Mouse (Mus musculus) liver, embryonic 11.5 days (tissue): ENCODE results near the gene Dnal1. TPM values are rescaled to one million over a fixed set of nuclear protein-coding genes. Genes with fewer than 3 reads are reported as not detected.
A peak's percentile ranks its signal among the peaks of the same experiment; 100 is the strongest.

ENCODE experiments used
- ATAC-seq: fragments of 200-750 bp; cut with Nextera tagmentation; replicated peaks from 2 replicates; pipeline ENCODE4 v1.8.0; 2017; ENCODE audit warnings: moderate number of reproducible peaks, mild to moderate bottlenecking, moderate TSS enrichment, moderate library complexity; ENCODE audit not compliant: low FRiP score
- DNase-seq: peaks from one replicate; pipeline ENCODE4 v3.0.0-alpha.2; 2017; ENCODE audit warnings: low spot score
- H3K27ac ChIP-seq: fragments of 300-500 bp; sonication (generic); 2 replicates; pipeline ENCODE4 v1.5.1; 2014; ENCODE audit warnings: mild to moderate bottlenecking, low read depth, low read length, control low read depth
- H3K27me3 ChIP-seq: fragments of 300-500 bp; sonication (generic); replicated peaks from 2 replicates; pipeline ENCODE4 v1.6.1; 2014; ENCODE audit warnings: low read length, mixed read lengths; ENCODE audit not compliant: control insufficient read depth, insufficient read depth
- H3K36me3 ChIP-seq: fragments of 300-500 bp; sonication (generic); 2 replicates; pipeline ENCODE4 v1.6.1; 2014; ENCODE audit warnings: mild to moderate bottlenecking, low read length, moderate library complexity, mixed read lengths; ENCODE audit not compliant: control insufficient read depth, insufficient read depth
- H3K4me1 ChIP-seq: fragments of 300-500 bp; sonication (generic); replicated peaks from 2 replicates; pipeline ENCODE4 v1.6.1; 2014; ENCODE audit warnings: low read length, mixed read lengths; ENCODE audit not compliant: control insufficient read depth, insufficient read depth
- H3K4me2 ChIP-seq: fragments of 300-500 bp; sonication (generic); 2 replicates; pipeline ENCODE4 v1.6.1; 2014; ENCODE audit warnings: mild to moderate bottlenecking, control low read depth, moderate library complexity
- H3K4me3 ChIP-seq: fragments of 300-500 bp; sonication (generic); 2 replicates; pipeline ENCODE4 v1.5.1; 2014; ENCODE audit warnings: low read depth, low read length, control low read depth
- H3K9ac ChIP-seq: fragments of 300-500 bp; sonication (generic); 2 replicates; pipeline ENCODE4 v1.6.1; 2014; ENCODE audit warnings: low read depth, low read length, control low read depth
- H3K9me3 ChIP-seq: fragments of 300-500 bp; sonication (generic); 2 replicates; pipeline ENCODE4 v1.6.1; 2016; ENCODE audit warnings: low read length, inconsistent platforms, mixed read lengths; ENCODE audit not compliant: control insufficient read depth
- WGBS: fragments of 180-500 bp; shearing (Covaris S2); extraction: QIAGEN DNeasy Blood & Tissue Kit; methylation state at CpG from one replicate; pipeline ENCODE4 v1.1.7; 2014; 5-methylcytosine and 5-hydroxymethylcytosine counted together
- polyA plus RNA-seq: library from polyadenylated mRNA; unstranded; fragments of >200 nt; fragmentation: Nextera tagmentation; extraction: Ambion mirVana; gene quantifications from 2 replicates; pipeline ENCODE4 v1.2.1, GENCODE M21; 2014

The Dnal1 gene
- polyA plus RNA-seq, 1 experiment from 2014 or later, result 2.3 TPM

DNA sequence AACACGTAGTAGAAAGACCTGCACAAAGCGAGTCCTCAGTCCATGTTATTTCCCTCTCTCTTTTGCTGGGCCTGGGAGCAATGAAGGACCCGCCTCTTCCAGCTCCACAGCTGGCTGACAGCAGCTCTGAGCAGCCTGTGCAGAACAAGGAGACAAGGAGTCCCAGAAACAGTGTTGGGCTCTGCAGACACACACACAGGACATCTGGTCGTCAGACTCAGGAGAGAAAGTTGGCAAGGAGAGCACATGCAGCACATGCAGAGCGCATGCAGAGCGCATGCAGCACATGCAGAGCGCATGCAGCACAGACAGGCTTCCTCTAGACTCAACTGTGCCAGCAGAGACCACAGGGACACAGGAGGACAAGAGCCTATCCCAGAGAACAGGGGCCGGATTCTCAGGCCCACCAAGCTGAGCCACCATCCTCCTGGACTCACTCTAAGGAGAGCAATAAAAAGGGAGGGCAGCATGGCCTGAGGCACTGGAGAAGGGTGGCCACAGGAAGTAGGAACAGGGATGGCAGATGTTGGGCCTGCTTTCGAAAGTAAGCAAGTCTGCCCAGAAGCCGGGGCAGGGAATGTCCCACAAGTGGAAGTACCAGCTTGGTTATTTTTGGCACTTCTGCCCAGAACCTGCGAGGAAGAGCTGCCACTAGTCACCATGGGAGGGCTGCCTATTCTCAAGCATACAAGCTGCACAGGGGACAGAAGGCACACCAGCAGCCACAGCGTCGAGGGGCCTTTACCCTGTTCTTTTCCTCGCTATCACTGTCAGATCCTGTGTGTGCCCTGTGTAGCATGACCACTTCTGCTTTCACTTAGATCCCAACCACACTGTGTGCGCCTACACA is 73.8 kb downstream of the Dnal1 start:
- no peak for DNase-seq
- H3K36me3 ChIP-seq, result peaks cover 21% of the 10 kb centered on the region
- no peak overlapping the region for H3K4me3 ChIP-seq

DNA sequence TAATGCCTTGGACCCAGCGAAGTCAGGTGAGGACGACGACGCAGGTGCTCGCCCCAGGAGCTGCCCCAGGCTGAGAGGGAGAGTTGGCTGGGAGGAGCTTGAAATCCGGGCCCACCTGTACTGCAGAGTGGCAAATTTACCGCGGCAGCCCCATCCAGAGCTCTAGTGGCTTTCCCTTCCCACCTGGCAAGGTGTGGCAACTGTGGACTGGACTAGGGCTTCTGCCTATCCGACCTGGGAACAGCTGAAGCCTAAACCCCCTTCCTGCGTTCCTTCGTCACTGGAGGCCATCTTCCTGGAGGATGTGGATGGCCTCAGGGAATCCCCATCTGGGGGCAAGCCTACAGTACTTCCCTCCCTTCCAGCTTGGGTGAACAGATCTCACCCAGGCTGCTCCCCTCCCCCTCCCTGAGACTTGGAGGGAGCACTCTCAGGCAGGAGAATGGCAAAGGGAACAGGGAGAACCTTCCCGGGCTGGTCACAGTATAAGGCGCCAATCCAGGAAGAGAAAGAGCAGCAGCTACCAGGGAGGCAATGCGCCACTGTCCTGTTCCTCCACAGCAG is 74.8 kb downstream of the Dnal1 start:
- peaks cover 51% of the 10 kb centered on the region for H3K4me1 ChIP-seq
- DNase-seq (no peak), ATAC-seq (no peak)
- H3K4me2 ChIP-seq, result peak overlapping the region; percentile 27
- WGBS, result 69% methylated on average over 14 of the region's 14 CpGs
- 0 out of 2 replicates have a peak overlapping the region, but pooled peaks have one; percentile 1 for H3K4me3 ChIP-seq
- H3K9ac ChIP-seq, result 0 out of 2 replicates have a peak overlapping the region, but pooled peaks have one; percentile 30
- no peak overlapping the region for H3K27ac ChIP-seq
- H3K9me3 ChIP-seq, result no peaks in the 10 kb centered on the region; the same call in 1 of the 2 replicates
- peaks cover 21% of the 10 kb centered on the region for H3K36me3 ChIP-seq
- H3K27me3 ChIP-seq, result no peaks in the 10 kb centered on the region

More for the DNA sequence above, 73.8 kb downstream of the Dnal1 start:
- Histone ChIP-seq H3K9me3 (no peaks in the 10 kb centered on the region; the same call in 1 of the 2 replicates), H3K27ac (no peak overlapping the region), H3K4me1 (peaks cover 53% of the 10 kb centered on the region), H3K9ac (no peak overlapping the region), H3K27me3 (no peaks in the 10 kb centered on the region), H3K4me2 (0 out of 2 replicates have a peak overlapping the region, but pooled peaks have one; percentile 16)
- WGBS, result 72% methylated on average over 15 of the region's 15 CpGs
- no peak for ATAC-seq

GRCm38 (mm10) chr12:84190151-84190820 is 76.1 kb downstream of the Dnal1 start:
- peak overlapping the region; percentile 93 for H3K4me2 ChIP-seq
- 38% methylated on average over 15 of the region's 15 CpGs for WGBS
- H3K36me3 ChIP-seq, result peaks cover 17% of the 10 kb centered on the region
- DNase-seq (no peak), ATAC-seq (no peak)
- H3K9me3 ChIP-seq, result no peaks in the 10 kb centered on the region; the same call in 1 of the 2 replicates
- H3K27me3 ChIP-seq, result no peaks in the 10 kb centered on the region
- peak overlapping the region; percentile 23; the same call in 1 of the 2 replicates for H3K9ac ChIP-seq
- H3K4me3 ChIP-seq, result peak overlapping the region; percentile 93
- H3K27ac ChIP-seq, result no peak overlapping the region
- H3K4me1 ChIP-seq, result peaks cover 57% of the 10 kb centered on the region

- Histone ChIP-seq H3K4me1 (peaks cover 63% of the 10 kb centered on the region), H3K4me2 (peak overlapping the region; percentile 93), H3K27ac (peak overlapping the region; percentile 99), H3K36me3 (peaks cover 11% of the 10 kb centered on the region), H3K27me3 (no peaks in the 10 kb centered on the region), H3K9ac (peak overlapping the region; percentile 98; the same call in 1 of the 2 replicates), H3K4me3 (peak overlapping the region; percentile 93), H3K9me3 (no peaks in the 10 kb centered on the region; the same call in 1 of the 2 replicates)
- 42% methylated on average over 7 of the region's 7 CpGs for WGBS
- DNase-seq (no peak), ATAC-seq (peak; percentile 13; the same call in 1 of the 2 replicates)
These were observed 77.0 kb downstream of the Dnal1 start for GRCm38 (mm10) chr12:84191190-84191589.

GRCm38 (mm10) chr12:84191770-84192169 is 77.6 kb downstream of the Dnal1 start:
- Histone ChIP-seq H3K4me2 (peak overlapping the region; percentile 93), H3K4me3 (peak overlapping the region; percentile 93), H3K27ac (peak overlapping the region; percentile 99), H3K36me3 (peaks cover 5% of the 10 kb centered on the region), H3K27me3 (no peaks in the 10 kb centered on the region), H3K4me1 (peaks cover 68% of the 10 kb centered on the region), H3K9me3 (no peaks in the 10 kb centered on the region; the same call in 1 of the 2 replicates), H3K9ac (peak overlapping the region; percentile 98)
- WGBS, result 10% methylated on average over 5 of the region's 5 CpGs
- DNase-seq, result no peak
- ATAC-seq, result peak; percentile 35; the same call in 1 of the 2 replicates

DNA sequence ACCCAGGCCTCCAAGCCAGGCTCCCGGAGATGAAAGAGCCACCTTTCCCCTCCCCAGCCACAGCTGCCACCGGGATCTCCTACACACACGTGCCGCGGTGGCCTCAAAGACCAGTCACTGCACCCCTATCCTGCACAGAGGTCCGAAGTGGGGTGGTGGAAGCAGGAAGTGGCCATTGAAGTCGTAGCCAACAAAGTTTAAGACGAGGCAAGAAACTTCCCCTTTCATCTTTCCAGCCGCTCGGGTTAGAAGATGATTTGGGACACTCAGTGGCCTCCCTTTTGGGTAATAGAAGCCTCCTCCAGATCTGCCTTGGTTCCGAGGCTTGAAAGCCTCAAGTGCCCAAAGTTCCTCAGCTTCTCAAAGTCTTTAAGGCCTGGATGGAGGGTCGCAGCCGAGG is 78.1 kb downstream of the Dnal1 start:
- peaks cover 70% of the 10 kb centered on the region for H3K4me1 ChIP-seq
- H3K27ac ChIP-seq, result peak overlapping the region; percentile 99
- H3K4me3 ChIP-seq, result peak overlapping the region; percentile 93
- no peak for DNase-seq
- WGBS, result under 1% methylated on average over 13 of the region's 13 CpGs
- no peak for ATAC-seq
- H3K9ac ChIP-seq, result peak overlapping the region; percentile 98
- peak overlapping the region; percentile 93 for H3K4me2 ChIP-seq
- H3K27me3 ChIP-seq, result no peaks in the 10 kb centered on the region
- H3K9me3 ChIP-seq, result no peaks in the 10 kb centered on the region
- no peaks in the 10 kb centered on the region; the same call in 1 of the 2 replicates for H3K36me3 ChIP-seq

GRCm38 (mm10) chr12:84192741-84193641 is 78.8 kb downstream of the Dnal1 start:
- peaks cover 74% of the 10 kb centered on the region for H3K4me1 ChIP-seq
- WGBS, result under 1% methylated on average over 101 of the region's 102 CpGs
- DNase-seq, result peak; percentile 82
- peak overlapping the region; percentile 93 for H3K4me3 ChIP-seq
- H3K27me3 ChIP-seq, result no peaks in the 10 kb centered on the region
- peak overlapping the region; percentile 98 for H3K9ac ChIP-seq
- no peaks in the 10 kb centered on the region for H3K36me3 ChIP-seq
- peak overlapping the region; percentile 99 for H3K27ac ChIP-seq
- peak; percentile 29 for ATAC-seq
- no peaks in the 10 kb centered on the region for H3K9me3 ChIP-seq
- H3K4me2 ChIP-seq, result peak overlapping the region; percentile 93
